Mouse (Mus musculus) left cerebral cortex, postnatal 14 days (tissue): ENCODE results near the gene Camkmt. TPM values are rescaled to one million over a fixed set of nuclear protein-coding genes. Genes with fewer than 3 reads are reported as not detected.
A peak's percentile ranks its signal among the peaks of the same experiment; 100 is the strongest.

Source experiments
- DNase-seq, 2 experiments: peaks; one replicate each; pipeline ENCODE4 v3.0.0; 2021 to 2022; ENCODE audit warnings: low spot score in 2 of 2, mixed read lengths in 1 of 2
- intact Hi-C: fragments of 180-260 bp; cut with DNase I; formaldehyde crosslinking; loops from one replicate; pipeline ENCODE4 v1.15.1; 2025
- total RNA-seq, 2 experiments: library from RNA; stranded (reverse); gene quantifications; 2 replicates each; pipeline ENCODE4 v1.2.3; 2021

Gene Camkmt
- total RNA-seq, 2 experiments from 2014 or later, result 11.0 to 11.6 TPM

DNA sequence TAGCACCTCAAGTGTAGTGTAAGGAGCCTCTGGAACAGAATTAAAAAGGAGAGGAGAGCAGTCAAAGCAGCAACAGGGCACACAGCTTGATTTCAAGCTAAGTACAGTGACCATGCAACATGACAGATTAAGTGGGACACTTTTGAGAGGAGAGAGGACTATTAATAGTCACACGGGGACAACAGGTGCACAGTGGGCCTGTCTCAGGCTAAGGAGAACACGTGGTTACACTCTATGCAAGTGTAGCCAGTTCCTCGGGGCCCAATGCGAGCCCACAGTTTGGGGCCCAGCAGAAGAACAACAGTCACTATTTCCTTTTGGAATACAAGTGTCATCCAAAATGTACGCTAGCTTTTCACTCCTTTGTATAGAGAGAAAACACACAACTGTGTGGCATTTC, 2.8 kb upstream of the Camkmt start:
- intact Hi-C loops, result no loop called here

DNA sequence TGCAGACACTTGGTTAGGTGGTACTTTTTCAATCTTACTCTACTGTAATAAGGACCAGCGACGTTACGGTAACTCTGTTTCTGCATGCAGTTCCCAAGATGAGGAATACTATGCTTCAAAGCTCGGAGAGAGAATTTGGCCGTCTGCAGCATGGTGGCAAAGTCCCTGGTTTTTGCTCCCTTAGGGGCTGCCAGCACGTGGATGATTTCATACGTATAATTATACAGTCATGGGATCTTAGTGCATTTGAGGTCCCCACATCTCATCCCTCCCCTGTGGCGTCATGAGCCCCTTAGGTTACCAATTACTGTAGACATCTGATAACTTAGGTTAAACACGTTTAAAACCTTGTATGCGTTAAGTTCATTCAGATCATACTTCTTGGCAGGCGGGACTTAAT, 2.0 kb upstream of the Camkmt start:
- intact Hi-C loops, result no loop called here
- no peak for DNase-seq

More for the DNA sequence above, 2.8 kb upstream of the Camkmt start:
- DNase-seq, result no peak

DNA sequence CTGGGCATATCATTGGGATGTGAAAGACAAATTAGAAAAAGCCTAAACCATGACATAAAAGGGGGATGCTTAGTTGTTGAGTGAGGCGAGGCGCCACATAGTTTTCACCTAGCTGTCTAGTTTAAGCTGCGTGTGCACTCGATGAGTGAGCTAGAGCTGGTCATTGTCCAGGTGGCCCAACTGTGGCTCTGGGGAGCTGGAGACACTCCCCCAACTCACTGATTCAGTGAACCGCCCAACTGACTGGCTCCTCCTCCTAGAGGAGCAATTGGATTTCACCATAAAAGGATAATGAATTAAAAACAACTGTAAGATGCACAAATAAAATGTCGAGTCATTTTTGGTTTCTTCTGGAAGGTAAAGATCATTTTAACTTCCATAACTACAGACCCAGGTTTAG, 1.3 kb upstream of the Camkmt start:
- intact Hi-C loops, result no loop called here
- no peak for DNase-seq

DNA sequence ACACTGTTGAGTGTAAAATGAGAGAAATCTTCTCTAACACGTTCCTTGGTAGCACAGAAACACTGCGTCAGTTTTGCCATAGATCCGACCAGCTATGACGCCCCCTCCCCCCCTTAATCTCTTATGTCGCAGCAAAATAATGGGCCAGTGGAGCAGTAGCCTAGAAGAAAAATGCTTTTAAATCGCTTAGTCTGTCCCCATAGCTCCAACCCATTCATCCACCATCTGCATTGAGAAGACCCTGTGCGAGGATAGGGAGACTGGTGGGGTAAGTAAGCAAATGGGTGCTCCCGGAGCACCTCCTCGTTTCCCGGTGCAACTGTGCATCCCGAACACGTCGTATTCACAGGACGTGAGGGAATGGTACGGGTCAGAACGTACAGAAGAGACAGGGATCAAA, 731 bp upstream of the Camkmt start:
- peak in 1 of 2 experiments; percentile 34 for DNase-seq
- intact Hi-C loops, result loop anchor here (5.0 kb wide), 1 partner anchor 212 kb away; no protein-coding TSS in a partner anchor

DNA sequence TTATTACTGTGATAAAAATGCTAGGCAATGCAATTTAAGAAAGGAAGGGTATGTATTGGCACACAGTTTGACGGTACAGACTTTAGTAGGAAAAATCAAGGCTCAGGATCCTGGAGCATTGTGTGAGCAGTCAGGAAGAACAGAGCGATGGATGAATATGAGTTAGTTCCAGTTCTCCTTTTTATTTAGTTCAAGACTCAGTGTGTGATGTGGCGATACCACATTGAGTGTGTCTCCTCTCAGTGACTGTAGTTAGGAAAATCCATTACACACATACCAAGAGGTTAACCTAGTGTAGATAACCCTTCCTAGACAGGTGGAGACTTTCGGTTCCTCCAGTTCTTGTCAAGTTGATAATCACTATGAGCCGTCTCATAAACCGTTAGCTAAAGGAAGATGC, 1.4 kb downstream of the Camkmt start:
- no peak for DNase-seq
- intact Hi-C loops, result loop anchor here (5.0 kb wide), 1 partner anchor 214 kb away; no protein-coding TSS in a partner anchor

DNA sequence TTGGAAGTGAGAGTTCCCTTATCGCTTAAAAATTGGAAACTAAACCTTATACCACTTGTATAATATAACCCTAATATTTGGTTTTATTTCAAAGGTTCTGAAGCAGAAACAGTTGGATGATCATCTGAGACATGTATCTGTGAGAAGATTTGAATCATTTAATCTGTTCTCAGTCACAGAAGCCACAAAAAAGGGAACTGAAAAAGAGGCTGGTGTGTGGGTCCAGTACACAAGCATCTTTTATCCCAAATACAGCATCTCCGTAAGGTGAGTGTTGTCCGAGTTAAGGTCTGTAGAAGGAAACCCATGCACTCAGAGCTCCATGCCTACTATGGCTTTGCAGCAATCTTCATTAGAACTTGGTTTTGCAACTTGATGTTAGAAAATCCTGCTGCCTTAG, 6.0 kb downstream of the Camkmt start:
- intact Hi-C loops, result no loop called here
- DNase-seq, result no peak

DNA sequence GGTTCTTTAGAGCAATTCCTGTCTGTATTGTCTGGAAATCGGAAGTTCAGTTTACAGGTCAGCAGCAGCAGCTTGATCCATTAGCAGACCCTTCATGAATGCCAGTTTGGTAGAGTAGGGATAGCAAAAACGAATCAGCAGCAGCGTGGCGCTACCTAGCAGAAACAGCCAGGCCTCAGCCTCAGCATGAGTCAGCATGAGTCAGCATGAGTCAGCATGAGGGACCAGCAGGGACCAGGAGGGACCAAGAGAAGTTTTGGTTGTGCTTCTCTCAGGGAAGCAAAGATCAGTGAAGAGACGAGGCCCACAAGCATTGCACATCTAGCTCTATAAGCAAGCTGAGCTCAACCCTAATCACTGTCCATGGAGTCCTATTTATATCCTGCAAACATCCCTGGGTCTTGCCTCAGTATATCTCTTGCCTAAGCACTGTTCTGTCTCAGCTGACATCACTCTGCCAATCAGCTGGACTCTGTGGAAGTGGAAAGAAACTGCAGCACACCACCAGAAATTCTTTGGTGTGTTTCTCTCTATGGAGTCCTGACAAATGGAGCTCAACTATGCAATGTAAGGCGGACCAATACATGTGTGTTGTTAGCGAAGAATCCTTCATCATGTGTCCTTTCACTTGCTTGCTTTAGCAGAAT, 8.4 kb downstream of the Camkmt start:
- no peak for DNase-seq
- intact Hi-C loops, result no loop called here

DNA sequence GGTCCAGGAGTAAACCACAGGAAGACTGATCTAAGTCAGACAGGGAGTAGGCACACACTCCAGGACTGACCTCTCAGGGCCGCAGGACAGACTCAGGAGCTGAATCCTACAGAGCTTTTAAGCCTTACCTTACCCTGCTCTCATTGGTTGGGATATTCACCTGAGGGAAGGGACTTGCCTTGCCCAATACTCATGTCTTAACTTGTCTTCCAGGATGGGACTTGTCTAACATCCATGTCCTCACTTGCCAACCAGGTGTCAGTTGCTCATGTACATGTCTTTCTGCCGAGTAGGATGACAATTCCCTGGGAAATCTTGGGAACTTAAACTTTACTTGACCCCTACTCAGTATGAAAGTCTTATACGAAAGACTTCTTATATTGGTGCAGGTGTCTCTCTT, 9.9 kb downstream of the Camkmt start:
- intact Hi-C loops, result no loop called here
- DNase-seq, result no peak

DNA sequence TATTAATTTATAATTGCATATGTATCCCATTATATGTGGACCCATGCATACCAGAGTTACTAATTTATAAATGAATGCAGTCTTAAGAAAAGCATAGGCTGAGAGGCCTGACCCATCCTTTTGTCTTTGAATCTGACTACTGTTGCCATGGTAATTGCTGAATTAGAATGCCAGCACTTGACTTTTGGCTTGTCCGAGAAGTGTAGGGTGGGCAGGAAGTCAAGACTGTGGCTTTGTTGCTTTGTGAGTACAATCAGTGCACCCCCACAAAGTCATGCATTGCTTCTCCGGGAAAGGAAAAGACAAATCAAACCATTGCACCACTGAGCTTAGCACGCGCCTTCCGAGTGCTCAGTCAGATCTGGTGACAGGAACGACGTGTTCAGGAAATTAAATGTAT, 11.4 kb downstream of the Camkmt start:
- DNase-seq, result no peak
- intact Hi-C loops, result no loop called here

DNA sequence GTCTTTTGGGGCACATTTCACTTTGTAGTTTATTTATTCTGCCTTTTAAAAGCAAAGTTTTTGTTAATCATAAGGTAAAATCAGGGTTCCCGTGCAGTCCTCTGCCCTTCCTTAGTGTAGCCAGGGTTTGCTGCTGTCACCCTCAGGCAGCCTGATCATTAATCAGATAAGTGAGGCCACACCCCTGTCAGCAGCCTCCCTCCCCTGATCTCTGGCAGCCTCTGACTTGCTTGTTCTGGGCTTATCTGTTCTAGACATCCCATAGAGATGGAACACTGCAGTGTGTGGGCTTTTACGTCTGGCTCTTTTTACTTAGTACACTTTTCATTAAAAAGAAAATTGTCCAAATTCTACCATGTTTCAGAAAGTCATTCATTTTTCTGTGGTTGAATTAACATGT, 13.0 kb downstream of the Camkmt start:
- DNase-seq, result no peak
- intact Hi-C loops, result no loop called here

DNA sequence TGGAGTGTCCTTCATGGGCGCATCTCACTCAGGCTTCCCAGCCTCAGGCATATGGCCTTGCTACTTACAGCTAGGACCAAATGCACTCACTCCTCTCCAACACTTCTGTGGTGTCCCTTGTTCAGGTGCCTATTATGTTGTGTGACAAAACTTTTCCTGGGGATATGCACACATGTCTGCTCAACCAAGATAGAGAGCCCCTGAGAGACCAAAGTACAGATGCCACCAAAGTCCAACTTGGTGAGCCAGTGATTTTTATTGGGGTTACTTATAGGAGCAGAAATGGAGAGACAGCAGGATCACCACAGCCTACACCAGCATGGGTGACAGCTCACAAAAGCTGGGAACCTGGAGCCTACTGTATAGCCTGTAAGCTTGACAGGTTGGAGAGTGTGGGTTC, 20.3 kb downstream of the Camkmt start:
- intact Hi-C loops, result loop anchor here (5.0 kb wide), 1 partner anchor 273 kb away; no protein-coding TSS in a partner anchor
- DNase-seq, result no peak

DNA sequence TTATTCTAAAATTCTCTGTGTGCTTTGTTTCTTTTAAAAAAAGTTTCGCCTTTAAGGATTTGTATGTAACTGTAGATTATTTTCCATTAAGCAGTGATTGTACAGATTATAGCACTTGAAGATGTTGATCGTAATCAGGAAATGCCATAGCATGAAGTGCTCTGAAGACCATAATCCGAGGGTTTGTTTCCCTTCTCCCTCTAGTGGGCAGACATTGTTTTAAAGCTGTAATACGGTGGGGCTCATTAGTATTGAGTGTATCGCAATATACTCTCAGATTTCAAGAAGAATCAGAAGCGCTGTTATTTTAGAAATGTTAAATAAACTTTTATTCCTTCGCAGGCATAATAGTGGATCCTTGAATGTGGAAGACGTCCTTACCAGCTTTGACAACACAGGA, 23.1 kb downstream of the Camkmt start:
- DNase-seq, result no peak
- intact Hi-C loops, result loop anchor here (5.0 kb wide), 1 partner anchor 276 kb away; no protein-coding TSS in a partner anchor

DNA sequence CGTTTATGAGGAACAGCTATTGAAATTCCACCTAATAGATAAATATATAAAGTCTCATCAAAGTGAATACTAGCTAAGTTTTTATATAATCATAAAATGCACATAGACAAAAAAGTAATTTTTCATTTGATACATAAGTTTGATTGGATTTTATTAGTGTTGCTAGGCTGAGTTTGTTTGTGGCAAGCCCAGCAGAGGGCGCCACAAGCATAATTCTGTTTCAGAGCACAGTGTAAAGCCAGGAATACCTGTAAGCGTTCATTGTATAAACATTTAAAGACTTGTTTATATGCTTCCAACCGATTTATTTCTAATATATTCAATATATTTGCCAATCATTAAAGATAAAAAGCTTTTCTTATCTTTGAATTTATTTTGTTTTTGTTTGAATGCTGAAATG, 26.3 kb downstream of the Camkmt start:
- peak; percentile 53 to 81 for DNase-seq
- intact Hi-C loops, result loop anchor here (2.0 kb wide), 2 partner anchors 72 to 516 kb away; no protein-coding TSS in a partner anchor

DNA sequence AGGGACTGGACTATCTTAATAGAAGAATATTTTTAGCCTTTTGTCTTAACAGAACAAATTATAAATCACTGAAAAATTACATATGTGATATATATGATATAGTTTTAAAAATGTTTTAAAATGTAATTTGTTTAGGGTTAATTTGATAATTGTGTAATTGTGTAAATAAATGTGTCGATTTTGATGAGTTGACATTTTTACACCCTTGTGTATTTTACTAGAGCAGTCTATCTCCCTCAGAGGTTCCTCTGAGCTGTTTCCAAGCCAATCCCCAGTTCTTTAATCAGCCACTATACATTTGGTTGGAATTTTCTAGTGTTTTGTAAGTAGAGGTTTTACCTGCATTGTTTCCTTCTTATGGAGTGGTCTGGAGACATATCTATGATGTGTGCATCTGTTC, 48.0 kb downstream of the Camkmt start:
- intact Hi-C loops, result no loop called here
- DNase-seq, result no peak

DNA sequence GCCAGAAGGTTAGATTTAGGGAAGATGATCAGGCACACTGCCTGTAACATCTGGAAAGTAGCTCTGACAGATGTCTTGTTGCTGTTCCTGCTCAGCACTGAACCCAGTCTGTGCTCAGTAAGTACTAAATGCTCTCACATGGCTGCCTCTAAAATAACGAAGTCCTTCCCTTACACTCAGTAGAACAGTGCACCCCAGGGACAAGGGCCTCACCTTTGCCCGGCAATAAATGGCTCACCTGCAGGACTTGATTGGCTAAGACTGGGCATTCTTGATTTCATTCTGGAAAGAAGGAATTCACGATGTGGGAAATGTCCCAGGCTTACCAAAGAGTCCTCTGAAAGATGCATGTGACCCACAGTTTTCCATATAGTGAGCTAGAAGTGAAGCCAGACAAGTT, 51.3 kb downstream of the Camkmt start:
- intact Hi-C loops, result no loop called here
- no peak for DNase-seq

DNA sequence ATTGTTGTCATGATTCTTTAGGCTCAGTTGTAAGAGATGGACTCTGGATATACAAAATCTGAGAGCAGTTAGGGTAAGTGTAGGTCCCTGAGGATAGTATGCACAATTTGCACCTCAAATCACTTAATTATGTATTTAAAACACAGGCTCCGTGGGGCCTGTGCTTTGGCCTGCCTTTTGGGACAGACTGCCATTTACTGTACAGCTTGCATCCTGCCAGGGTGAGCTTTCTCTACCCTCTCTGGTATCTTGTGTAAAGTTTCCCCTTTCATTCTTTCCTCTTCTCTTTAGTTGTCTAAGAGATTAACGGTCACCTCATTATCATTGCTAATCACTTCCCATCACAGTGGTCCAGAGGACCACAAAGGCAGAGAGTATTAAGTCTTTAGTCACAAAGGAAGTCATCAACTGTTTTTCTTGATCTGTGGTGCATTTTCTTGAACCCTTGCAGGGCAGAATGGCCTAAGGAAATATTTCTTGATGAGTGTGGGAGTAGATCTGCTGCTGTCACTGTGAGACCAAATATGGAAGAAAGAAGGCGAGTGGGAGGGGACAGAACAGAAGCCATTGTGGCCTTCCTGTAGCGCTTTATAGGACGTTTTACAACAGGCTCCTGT, 52.3 kb downstream of the Camkmt start:
- intact Hi-C loops, result no loop called here
- DNase-seq, result no peak

DNA sequence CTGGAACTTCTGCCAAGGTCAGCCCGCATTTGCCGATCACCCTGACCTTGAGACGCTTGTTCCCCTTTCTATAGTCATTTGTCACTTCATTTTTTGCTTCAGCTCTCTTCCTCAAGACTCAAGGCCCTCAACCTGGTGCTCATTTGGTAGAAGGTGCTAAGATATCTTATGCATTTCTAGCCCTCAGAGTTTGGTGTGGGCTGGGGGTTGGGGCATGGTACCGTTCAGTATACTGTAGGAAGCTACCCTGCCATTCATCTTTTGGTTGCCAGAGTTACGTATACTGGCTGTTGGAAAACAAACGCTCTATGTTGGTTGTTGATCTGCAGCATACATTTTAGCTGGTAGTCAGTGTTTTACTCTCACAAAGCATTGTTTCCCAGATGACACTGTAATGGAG, 53.8 kb downstream of the Camkmt start:
- intact Hi-C loops, result no loop called here
- no peak for DNase-seq

DNA sequence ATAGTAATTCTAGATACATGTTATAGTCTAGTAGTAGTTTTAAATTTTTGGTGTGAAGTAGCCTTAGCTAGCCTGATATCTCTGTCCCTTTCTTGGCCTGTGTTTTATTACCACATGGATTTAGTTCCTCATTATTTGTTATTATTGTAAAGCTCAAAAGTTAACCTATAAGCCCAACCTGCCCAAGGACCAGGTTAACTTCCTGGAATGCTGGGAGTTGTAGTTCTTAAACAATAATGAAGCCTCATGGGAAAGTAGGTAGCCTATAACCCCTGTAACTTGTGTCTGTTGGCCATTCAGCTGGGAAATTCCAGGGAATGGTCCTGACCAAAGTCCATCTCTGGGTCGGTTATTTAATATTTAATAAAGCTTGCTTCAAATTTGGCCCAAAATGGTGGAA, 58.0 kb downstream of the Camkmt start:
- intact Hi-C loops, result no loop called here
- DNase-seq, result no peak

DNA sequence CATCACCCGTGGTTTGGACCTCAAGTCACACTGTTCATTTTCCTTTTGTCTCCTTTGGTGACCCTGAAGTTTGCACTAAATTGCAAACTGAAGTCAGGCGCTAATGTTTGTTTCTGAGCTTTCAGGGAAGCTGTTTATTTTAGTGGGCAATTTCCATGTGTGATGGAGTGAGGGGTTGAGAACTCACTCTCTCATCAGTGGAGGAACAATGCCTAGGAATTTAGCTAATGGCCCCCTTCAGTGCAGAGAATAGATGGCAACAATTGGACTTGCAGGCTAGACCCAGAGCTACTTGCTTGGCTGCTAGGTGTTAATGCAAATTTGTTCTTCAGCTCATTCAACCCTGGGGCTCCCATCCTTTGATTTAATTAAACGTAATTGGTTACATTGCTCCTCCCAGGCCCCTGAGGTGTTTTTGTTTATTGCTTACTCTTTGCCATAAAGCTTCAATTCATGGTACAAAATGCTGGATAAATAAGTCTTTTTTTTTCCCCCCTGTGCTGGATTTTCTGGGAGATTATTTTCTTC, 58.9 kb downstream of the Camkmt start:
- intact Hi-C loops, result no loop called here
- DNase-seq, result no peak

DNA sequence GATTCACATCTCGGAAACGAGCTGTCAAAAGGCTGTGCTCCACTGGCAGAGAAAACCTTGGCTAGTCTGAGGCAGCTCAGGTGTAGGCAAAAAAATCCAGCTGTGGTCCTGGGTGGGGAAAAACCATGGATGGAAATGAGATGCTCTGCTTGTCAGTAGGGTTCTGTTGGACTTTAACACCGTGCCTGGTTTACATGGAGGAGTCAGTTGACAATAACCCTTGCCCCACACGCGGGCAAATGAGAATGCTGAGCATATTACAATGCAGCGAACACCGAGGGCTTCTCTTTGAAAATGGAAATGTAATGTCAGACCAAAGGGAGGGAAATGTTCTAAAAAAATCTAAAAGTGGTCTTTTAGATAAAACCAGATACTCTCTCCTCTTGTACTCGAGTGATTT, 60.9 kb downstream of the Camkmt start:
- DNase-seq, result no peak
- intact Hi-C loops, result no loop called here

DNA sequence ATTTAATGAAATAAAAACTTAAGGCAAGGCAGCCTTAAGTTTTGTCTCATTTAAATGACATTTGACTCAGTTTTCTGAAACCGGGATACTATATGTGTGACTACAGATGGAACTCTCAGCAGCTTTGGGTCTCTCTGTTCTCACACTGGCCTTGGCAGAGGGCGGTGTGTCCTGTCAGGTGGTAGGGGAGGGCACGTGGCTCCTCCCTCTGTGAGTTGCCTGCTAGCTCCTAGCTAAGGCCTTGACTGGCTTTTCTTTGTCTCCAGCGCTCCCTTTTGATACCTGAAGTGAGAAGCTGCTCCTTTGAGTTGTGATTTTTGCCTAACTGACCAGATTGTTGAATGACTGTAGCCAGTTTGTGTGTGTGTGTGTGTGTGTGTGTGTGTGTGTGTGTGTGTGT, 67.8 kb downstream of the Camkmt start:
- no peak for DNase-seq
- intact Hi-C loops, result no loop called here
